Mouse (Mus musculus) urinary bladder, postnatal 10 days (tissue): Measurements from ENCODE around the gene Zfp120.
"Not testable (repeated sequence)": the region's sequence is repeated elsewhere in the genome, so short reads cannot be mapped to it uniquely, and the experiment has no call there.

ENCODE experiments used
- DNase-seq: peaks from one replicate; pipeline ENCODE4 v3.0.0; 2022; ENCODE audit warnings: low spot score

The Zfp120 gene

GRCm38 (mm10) chr2:150136435-150136897, at the start of gene Zfp120:
Gene Zfp120, minus strand, starts transcription at chr2:150136708.
- DNase-seq: peak; percentile 16

GRCm38 (mm10) chr2:150181570-150181999, 45.1 kb upstream of the Zfp120 start, which contains the start of gene Gm14139:
Gene Gm14139, plus strand, starts transcription at chr2:150181755.
- not testable (repeated sequence) for DNase-seq

DNA sequence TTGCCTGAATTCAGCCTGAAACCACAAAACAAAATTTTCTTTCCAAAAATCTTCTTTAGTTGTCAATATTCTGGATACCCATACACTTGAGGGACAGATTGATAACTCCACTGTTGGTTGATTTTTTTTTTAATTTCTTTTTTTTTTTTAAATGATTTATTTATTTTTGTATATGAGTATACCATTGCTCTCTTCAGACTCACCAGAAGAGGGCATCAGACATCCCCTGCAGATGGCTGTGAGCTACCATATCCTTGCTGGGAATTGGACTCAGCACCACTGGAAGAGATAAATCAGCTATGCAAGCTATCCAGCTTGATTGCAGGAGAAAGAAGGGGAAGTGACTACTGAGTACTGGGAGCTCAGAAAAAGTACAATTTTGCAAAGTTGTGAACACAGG, 44.5 kb upstream of the Zfp120 start:
- not testable (repeated sequence) for DNase-seq

- not testable (repeated sequence) for DNase-seq
Measured at GRCm38 (mm10) chr2:150179579-150179978, 43.1 kb upstream of the Zfp120 start, which contains the start of gene Gm10770. Gene Gm10770, minus strand, starts transcription at chr2:150179679.

- no peak for DNase-seq
Measured at GRCm38 (mm10) chr2:150173833-150174232, 37.3 kb upstream of the Zfp120 start.

DNA sequence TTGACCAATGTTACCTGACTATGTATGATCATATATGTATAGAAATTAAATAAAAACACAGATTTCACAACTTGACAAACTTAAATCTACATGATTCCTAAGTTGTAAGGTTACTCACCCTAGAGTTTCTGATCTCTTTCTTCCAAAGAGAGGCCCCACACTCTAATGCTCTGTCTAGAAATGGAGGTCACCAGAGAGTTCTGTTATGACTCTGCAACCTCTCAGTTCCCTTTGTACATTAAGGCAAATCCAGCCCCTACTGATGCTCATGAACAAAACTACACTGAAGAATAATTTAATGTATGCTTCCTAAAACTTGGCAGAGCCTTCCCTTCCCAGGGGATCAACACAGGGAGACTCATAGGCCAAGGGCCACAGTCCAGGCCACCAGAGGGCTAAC, 30.2 kb upstream of the Zfp120 start:
- DNase-seq: no peak

DNA sequence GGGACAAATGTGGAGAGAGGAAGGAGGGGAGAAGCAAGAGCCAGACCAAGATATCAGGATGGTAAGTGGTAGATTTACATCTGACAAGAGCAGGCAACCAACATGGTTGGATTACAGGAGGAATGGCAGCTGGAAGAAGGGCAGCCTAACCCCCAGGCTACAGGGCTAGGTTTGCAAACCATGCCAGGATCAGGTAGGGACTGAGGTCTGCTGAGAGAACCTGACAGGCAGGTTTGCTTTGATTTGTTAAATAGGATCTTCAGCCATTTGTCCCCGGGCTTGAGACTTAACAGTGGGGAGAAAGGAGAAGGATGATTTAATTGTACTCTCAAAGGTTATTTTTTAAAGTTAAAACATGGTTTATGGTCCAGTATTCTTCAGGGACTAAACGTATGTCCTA, 3.7 kb downstream of the Zfp120 start:
- no peak for DNase-seq

DNA sequence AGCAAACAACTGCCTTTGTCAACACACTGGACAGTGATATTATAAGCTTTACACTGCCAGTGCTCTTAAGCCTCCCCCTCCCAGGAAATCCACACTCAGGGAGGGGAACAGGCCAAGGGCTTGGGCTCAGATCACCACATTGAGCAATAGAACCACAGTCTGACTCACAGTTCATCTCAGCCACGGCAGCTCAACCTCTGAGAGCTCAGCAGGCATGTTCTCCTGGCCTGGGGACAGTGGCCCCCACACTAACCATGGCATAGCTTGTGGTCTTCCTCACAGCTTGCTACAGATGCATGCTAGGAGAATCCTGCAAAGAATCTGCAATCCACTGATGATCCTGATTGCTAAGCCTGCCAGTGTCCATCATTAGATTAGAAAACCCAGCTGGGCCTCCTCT, 4.5 kb downstream of the Zfp120 start:
- DNase-seq: not testable (repeated sequence)

DNA sequence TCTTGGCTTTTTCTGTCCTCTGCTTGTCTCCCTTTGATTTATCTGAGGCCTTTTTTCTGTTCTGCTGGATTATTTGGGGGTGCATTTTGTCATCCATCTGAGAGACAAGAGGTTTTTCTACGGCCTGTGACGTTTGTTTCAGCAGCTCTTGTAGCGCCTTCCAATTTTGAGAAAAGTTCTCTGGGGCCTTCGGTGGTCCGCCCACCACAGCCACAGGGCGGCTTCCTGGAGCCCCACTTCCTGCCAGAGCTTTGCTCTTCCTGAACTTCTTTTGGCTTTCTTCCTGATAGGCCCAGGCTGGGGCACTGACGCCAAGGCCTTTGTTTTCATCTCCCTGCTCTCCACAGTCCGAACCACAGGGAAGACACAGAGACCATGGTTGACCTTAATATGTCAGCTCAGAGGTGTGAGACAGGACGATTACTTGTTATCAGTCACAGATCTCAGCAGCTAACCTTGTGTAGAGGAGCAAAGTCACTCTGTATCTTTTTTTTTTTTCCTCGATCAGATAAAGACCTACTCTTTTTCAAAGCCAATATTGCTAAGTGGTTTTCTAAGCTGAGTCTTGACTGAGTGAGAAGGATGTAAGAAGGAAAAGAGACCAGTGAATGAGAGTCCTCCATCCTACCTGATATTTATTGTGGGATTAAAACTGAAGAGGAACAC, 25.1 kb downstream of the Zfp120 start:
- DNase-seq: no peak

- not testable (repeated sequence) for DNase-seq
Measured at GRCm38 (mm10) chr2:150099618-150100017, 36.9 kb downstream of the Zfp120 start.
